Mouse (Mus musculus) kidney, adult 9 months (tissue): ENCODE measurements at regions not wholly inside any gene's neighbourhood (a gene's known extent, or its start where the extent isn't known, plus 50 kb on each side); places are given as distances from the start of the nearest gene placed in this dataset.
A peak's percentile ranks its signal among the peaks of the same experiment; 100 is the strongest.

Experiments
- DNase-seq: peaks from one replicate; pipeline ENCODE4 v3.0.0; 2022

DNA sequence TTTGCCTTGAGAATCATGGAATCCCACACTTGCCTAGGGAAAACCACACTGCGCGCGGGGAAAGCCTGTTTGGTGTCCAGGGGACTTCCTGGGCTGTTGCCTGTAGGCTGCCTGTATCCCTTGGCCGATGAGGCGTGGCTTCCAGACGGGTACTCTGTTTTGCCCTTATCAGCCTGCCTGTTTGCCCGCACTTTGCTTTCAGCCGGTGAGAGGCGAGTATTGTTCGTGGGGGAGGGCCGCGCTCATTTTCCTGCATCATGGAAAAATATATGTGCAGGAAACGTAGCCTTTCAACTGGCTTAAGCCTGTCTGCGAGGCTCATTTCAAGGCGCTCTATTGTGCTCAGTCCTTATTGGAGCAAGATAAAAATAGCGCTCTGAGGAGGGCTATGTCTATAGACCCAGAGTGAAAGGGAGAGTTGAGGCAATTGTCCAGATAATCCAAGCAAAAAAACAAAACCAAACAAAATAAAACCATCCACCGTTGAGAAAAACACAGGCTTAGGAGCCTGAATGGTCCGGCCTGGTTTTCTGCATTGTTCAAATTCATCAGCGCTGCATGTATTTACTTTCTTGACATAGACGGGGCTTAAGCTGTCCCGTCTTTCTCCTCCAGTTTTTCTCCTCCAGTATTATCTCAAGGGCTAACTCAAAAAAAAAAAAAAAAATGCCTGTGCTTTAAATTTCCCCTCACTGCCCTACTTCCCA is 67.9 kb downstream of the Klf5 start:
- DNase-seq, result no peak

DNA sequence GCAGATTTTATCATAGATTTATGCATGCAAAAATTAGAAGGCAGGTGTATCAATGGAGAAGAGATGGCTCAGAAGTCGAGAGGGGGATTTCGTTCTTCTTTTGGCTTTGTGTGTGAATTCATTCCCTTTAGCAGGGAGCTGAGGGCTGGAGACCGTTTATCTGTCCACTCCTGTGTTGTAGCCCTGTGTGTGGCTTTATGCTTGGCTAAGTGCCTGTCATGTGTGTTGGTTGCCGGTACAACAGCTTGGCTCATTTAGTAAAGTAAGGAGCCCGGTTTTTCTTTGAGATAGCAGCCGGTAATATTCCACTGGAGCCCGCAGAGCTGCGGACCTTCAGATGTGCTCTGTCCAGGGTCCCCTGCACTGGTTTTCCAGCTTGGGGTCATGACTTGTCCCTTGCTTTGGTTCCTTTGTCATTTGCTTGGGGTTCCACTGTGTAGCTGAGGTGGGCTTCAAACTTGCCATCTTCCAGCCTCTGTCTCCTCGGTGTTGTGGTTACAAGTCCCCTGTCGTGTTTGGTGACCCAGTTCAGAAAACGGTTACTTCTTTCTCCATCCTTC is 68.6 kb downstream of the Klf5 start:
- peak; percentile 3 for DNase-seq

DNA sequence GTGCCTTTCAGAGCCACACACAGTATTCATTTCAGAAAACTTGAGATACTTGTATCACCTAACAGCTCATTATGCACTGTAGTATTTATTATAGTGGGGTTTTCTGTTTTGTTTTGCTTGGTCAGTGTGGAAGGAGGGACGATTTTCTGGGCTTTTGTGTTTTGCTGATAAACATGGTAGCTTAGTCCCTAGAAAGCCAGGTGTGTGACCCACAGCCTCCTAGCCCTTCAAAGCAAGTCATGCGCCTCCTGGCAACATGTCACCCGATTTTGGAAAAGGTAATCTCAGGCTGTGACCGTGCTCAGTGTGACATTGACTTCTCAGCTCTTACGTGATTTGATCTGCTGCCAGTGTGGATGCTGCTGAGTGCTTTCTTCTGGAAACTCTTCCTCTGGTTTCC is 70.9 kb downstream of the Klf5 start:
- no peak for DNase-seq

DNA sequence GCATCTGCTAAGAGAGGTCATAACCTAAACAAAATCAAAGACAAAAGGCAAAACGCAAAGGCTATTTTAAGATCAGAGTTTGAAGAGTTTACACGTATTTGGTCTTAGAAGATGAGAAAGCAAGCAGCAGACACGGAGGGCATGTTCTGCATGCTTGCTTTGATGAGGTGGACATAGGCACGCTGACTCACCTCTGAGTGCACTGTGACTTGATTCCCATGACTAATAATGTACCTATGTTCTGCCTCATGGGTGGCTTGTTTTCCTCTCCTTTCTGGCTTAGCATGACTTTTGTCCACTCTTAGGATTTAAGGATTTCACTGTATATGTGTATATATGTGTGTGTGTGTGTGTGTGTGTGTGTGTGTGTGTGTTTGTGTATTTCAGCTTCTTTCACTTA is 75.2 kb downstream of the Klf5 start:
- DNase-seq, result no peak

DNA sequence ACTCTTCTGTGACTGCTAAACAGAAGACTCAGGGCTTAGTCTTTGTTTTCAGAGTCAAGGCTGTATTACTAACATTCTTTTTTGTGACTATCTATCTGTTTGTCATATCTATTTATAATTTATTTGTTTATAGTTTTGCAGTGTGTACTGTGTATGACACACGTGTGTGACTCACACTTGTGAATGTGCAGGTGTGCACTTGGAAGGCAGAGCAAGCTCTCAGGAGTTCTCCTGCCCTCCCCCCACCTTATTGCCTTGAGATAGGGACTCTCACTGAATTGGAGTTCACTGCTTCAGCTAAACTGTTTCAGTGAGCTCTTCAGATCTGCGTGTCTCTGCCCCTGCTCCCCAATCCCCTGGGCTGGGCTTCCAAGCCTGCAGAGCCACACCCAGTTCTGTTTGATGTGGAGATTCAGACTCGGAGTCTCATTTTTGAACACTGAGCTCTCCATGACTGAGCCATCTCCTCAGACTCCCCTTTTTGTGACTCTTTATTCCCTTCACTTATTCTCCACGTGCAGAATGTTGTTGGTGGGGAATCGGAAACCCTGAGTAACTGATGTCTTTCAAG is 76.6 kb downstream of the Klf5 start:
- no peak for DNase-seq

DNA sequence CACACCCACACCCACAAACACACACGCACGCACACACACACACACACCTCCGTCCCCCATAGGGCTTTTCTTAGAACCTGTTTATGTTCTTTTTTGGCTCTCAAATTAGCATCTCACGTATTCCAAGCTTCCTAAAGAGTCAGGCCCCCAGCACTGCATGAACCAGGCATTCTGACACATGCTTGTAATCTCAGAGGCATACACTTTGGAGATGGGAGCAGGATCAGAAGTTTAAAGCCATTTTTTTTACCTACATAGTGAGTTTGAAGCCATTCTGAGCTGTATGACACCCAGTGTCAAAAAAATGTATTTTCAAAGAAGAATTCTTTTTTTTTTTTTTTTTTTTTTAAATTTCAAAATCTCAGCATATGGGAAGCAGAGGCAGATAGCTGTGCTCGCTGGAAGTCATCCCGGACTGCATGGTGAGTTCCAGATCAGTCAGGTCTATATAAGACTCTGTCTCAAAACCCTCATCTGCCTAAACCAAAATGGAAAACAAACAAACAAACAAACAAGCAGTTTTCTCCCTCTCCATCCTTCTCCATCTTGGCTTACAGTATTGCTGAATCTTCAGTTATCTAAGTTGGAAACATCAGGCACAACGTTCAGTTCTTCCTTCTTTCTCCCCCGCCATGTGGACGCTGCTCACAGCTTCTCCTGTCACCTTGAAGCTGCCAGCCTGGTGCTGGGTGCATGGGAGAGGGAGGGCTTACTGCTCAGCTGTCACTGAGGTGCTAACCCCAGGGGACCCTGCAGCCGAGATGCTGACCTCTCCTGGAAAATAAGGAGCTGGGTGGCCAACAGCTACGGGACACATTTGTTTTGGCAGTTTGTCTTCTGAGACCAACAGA is 78.4 kb downstream of the Klf5 start:
- no peak for DNase-seq

DNA sequence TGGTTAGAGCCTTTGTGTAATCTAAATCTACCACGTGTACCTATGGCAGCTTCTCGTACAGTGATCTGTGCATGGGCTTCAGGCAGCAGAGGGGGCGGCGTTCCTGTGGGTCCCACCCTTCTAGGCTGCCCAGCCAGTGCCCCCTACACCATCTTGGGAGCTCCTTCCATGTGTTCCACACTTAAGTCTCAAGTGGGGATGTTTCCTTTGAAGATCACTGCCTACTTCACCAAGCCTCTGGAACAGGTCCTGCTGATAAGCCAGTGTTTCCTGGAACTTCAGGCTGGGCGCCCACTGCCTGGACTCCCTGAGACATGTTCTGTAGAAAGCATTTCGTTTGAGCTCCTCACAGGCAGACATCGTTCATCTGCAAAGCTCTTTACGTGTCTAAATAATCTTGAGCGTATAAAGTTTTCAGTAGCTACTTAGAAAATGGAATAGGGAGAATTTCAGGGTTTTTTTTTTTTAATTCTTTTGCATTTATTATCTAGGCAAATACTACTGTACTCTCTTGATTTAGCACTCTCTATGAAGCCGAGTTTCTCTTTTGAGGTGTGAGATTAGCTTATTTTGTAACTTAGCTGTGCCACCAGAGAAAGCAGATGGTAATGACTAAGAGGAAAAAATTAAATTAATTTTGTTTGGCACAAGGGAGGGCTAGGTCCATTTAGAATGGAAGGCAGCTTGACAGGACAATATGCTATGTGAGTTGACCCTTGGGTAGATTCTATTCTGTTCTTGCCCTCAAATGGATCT is 82.9 kb downstream of the Klf5 start:
- DNase-seq, result no peak

DNA sequence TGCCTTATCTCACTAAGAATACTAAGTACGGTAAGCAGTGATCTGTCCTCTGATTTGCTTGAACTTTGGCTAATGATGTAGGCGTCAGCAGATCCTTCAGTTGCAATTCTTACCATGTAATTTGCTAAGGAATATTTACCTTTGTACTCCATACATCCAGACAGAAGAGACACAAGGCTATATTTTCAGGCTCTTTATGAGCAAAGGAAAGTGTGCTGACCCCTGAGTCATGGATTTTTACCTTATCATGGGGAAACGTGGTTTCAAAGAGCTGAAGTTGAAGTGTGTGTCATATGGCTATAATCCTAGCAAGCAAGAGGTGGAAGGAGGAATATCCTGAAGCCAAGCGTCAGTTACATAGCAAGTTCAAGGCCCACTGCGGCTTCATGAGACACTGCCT is 83.6 kb downstream of the Klf5 start:
- no peak for DNase-seq

DNA sequence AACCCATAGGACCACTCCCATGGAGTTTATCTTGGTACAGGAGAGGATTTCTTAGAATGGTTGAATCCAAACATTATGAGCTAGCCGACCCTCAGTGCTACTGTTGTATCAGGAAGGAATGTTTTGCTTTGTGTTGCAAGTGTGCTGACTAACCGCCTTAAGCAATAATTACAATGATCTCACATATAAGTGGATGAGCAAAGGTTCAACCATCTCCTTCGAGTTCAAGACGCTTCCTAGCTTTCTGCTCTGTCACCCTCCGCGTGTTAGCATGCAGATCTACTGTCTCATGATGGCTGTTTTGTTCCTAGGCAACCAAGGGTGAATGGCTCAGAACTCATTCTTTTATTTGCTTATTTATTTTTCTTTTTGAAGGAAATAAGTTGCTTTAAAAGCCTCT is 84.7 kb downstream of the Klf5 start:
- DNase-seq, result no peak

DNA sequence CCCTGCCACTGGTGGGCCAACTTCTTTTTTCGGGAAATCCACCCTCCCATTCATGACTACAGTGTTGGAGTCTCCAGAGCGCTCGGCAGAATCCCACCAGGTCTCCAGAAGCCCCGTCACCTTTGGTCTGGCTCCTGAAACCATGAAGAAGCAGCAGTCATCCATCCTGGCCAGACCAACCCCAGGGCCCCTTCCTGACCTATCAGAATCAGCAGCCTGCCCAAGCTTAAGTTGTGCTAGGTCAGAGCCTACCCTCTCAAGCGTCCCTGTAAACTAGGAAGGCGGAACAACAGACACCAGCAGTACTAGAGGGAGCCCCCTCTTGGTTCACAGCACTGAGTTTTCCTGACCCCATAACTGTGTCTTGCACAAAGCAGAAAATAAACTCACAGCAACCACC is 89.1 kb downstream of the Klf5 start:
- no peak for DNase-seq

DNA sequence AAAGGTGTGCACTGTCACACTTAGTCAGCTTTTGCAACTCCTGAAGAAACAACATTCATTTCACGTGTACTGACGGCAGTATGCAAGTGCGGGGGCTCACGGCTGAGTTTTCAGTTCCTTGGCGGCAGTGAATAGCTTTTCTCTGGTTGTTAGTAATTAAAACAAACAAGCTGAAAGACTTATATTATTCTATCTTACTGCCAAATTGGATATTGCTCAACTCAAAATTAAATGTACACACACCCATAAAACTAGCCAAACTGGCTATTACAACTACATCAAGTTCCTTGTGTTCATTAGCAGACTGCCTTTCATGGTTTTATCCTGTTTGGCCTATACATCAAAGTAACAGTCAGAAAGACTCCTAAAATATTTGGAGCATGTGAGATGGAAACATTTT is 90.8 kb downstream of the Klf5 start:
- no peak for DNase-seq

DNA sequence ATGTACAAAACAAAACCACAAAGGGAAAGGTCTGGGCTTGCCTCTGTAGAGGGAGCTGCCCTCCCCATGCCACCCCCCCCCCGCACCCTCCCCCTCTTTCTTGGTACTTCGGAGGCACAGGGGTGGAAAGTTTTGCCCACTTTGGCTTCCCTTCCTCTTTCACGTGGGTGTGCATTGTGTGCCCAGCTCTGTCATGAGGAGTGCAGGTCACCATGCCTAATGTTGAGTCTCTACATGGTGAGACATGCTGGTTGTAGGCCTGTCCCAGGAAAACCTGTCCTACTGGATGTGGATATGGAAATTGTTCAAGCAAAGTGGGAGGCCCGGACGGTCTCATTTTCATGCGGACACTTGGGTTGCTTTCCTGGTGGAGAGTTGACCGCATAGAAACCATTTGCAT is 93.2 kb downstream of the Klf5 start:
- no peak for DNase-seq

DNA sequence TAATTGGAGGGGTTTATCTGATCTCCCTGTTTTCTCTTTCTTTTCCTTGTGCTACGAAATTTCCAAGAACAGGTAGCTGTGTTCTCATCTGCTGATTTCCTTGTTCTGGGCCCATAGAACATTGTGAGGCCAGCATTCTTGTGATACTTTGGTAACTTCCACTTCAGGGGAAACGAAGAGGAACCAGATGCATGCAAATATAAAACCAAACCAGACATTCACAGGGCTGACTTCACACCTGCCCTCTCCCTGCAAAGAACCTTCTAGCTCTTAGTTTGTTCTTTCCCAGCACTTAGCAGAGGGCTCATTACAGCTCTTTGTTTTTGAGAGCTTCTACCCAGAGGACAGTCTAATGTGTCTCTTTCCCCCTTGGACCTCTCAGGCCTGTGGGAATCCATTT is 94.3 kb downstream of the Klf5 start:
- DNase-seq, result no peak

DNA sequence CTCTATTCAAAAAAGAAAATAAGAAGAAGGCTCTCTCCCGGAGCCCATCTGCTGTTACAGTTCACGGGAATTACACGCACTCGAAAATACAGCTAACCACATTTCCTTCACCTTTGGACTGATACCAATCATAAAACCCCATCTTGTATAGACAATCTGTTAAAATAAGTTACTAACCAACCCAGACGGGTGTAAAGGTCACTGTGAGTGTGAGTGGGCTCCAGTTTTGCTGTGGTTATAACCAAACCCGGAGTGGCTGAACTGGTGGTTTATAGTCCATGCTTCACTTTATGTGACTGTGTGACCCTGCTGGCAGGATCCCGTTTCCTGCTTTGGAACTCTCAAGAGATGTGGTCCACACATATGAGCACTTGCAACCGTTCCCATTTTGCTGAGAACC is 95.1 kb downstream of the Klf5 start:
- DNase-seq, result peak; percentile 93

DNA sequence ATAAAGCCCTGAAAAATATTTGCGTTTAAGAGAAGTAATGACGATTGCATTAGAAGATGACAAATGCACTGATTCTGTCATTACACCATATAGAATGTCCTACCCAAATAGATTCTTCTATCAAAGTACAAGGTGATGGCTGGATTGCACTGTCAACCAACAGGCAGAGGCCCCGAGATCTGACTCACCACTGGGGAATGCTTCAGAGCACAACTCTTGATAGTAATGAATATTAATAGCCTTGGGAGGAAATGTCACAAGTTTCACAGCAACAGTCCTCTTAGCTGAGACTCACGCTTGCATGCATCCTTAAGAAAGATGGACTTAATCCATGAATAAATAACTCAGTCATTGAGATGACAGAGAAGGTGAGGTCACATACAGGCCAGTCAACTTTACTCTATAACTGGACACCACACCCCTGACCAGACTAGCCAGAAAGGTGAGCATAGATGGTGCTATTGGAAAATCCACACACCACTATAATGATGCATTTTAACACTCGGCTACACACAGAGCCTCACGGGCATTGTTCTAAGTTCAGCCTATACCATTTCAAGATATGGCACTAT is 104.8 kb downstream of the Klf5 start:
- no peak for DNase-seq

DNA sequence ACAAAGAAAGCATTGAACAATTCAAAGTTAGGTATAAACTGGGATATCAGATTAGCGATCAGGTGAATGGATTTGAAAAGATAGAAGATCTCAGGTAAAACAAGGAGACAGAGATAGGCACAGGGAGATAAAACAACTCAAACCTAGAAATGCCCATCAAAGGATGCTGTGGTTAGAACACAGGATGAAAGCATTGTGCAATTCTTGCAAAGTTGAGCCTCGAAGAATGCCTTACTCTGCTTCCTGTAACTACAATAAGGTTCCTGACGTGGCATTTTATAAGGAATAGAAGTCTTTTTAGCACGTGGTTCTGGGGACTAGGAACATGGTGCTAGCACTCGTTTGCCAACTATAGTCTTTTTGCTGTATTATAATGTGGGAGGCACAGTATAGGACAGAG is 106.7 kb downstream of the Klf5 start:
- no peak for DNase-seq

DNA sequence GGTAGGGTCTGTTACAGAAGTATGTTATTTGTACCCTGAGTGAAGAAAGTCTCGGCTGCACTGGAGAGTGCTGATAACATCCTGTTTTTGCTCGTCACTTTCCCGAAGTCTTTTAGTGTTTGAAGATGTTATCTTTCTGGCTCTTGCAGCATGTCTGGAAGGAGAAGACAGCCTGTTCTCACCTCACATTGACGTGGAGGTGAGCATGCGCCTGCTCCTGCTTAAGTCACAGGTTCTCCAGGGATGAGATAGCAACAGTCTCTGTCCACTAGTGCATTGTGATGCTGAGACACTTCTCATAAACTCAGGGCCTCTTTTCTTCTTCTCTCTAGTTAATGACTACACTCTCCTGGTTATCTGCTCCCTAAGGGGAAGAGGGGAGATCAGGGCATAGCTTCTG is 113.3 kb downstream of the Klf5 start:
- DNase-seq, result no peak

DNA sequence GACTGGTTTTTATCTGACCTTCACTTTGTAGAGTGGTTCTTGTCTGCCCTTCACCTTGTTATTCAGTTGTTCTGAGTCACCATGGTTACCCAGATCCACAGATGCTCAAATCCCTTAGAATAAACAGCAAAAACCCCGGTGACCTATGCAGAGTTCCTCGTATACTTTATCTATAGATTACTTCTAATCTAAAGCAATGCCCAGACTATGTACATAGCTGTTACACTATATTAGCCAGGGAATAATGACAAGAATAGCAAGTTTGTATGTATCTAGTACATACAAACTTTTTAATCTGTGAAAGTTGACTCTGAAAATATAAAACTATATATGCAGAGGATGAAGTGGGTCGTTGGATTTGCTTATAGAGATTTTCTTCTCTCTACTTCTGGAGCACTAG is 117.7 kb downstream of the Klf5 start:
- DNase-seq, result no peak

DNA sequence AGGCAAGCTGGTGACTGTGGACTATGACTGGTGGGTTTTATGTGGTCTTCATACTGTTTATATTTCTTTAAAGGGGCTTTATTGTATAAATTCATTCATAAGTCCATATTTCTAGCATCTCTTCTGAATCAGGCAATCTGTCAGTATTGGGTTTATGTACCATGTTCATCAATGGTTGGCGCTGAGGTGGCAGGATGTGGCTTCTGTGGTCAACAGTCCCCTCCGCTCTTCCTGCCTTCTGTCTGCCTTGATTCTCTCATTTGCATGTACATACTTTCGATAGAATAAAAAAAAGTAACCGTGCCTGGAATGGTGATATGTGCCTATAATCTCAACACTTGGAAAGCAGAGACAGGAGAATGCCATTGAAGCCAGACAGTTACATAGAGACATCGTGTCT is 120.5 kb downstream of the Klf5 start:
- DNase-seq, result no peak

DNA sequence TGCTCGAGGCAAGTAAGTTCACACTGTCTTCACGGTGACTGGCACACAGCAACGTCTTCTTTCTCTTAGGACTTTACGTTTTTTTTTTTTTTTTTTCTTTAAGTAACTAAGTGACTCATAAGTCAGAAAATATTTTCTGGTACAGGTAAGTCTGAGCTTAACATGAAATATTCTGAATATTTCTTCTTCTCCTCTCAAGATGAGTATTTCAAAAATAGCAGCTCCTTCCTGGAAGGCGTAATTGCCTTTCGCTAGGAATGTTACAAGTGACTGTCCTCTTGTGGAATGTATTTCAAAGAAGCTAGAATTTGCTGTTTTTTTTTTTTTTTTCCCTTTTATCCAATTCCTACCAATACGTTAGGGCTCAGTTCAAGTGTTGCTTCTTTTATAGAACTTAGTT is 124.8 kb downstream of the Klf5 start:
- no peak for DNase-seq

DNA sequence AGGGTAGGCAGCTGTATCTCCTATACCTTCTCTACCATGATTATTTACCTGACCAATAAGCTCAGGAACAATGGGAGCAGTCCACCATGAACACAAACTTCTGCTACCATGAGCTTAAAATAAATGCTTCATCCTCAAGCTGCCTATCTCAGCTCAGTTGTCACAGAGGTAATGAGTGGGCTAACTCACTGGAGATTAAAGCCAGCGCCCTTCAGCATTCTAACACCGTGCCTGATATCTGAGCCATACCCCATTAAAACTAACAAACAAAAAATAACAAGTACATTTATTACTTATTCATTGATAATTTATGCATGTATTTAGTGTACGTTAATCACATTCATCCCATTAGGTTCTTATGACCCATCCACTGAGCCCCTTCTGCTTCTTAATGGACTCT is 128.6 kb downstream of the Klf5 start:
- no peak for DNase-seq

DNA sequence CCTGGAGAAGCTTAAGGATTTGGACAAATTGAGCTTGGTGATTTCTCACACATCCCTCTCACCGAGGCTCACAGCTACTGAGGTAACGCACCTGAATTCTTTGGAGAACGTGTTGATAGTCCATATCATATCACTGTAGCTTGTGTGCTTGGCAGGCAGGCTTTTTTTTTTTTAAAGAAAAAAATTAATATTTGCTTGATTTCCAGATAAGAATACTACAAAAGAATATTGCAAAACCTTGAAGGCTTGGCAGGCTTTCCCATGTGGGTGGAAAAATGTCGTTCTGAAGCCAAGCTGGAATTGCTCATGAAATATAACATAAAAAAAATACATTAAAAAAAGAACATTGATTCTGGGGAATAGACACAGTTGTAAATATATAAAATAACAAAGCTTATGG is 131.8 kb downstream of the Klf5 start:
- DNase-seq, result no peak

DNA sequence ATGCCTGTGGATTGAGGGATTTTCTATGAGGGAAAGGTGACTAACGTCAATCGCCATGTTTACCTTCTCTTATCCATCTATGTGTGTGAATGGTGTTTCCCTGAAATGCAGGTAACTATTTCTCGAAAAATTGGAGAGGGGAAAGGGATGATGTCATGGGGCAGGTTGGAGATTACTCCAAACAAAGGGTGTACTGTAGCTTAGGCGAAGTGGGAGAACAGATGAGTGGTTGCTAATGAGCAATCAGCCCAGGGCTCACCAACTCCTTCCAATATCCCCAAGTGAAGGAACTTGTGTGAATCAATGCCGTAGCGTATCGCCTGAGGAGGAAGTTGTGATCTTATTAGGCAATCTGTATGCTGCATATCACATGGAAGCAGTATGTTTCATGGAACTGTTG is 133.2 kb downstream of the Klf5 start:
- no peak for DNase-seq
